Mouse (Mus musculus): ENCODE results near the gene Xpc. TPM values are rescaled to one million over a fixed set of nuclear protein-coding genes. Genes with fewer than 3 reads are reported as not detected.
A peak's percentile ranks its signal among the peaks of the same experiment; 100 is the strongest.

Xpc gene
- 10 to 100 TPM in 2 of 3 experiments, 1 to 10 TPM in 1; 9.5 to 15.4 (median 13.3) TPM for polyA plus RNA-seq (2017; shearing (Covaris generic))

DNA sequence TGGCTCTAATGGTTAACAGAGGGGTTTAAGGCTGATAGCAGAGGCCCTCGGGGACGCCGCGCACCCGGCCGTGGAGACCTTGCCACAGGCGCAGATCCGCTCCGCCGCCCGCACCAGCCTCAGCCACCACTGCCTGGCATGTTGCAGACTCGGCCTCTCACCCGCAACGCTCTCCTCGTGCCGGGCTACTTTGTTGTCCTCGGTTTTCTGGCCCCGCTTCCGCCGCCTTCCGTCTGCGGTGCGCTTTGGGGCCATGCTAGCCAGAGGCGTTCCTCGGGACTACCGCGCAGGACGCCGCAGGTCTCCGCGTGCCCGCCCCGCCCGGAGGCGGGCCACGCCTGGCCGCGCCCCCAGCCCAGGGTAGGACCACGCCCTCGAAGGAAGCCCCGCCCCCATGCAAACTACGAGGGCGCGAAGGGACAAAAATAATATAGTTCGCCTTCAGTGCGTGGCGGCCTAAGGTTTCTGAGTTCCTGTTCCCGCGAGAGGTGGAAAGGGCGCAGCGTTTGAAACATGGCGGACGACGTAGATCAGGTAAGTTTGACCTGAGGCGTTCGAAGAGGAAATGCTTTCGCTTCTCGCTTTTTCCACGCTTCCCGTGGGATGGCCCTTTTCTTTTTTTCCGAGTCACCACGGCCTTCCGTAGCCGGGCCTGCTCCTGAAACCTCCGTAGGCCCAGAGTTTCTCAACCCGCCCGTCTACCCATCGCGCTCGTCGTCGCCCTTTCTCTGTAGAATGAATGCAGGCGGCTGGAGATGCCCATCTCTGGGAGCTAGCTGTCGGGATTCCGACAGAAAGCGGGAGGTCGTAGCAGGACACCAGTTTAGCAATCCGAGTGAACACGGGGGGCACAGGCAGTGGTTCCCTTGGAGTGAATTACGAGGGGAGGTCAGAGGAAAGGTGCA, at the start of gene Xpc, which contains the start of gene Lsm3:
Gene Xpc (minus strand): TSS at position 344 of the 905 bp plus-strand sequence.
Gene Lsm3 (plus strand): TSS at position 384 of the 905 bp plus-strand sequence.
- ATAC-seq = peak; percentile 90

DNA sequence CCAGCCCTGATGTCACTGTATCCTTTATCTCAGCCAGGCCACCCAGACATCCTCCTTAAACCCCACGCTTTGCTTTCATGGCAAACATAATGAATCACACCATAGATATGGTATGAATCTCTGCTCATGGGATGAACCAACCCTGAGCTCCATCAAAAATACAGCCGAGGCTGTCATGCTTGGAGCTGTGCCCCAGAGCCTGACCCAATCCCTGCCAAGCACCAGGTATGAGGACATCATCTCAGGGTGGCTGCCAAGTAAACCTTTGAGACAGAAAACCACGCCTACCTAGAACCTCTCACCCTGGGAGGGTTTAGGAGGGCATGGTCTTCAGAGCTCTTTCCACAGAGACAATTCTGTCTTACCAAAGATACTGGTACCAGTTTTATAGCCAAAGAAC, 47.3 kb upstream of the Xpc start:
- ATAC-seq = no peak

DNA sequence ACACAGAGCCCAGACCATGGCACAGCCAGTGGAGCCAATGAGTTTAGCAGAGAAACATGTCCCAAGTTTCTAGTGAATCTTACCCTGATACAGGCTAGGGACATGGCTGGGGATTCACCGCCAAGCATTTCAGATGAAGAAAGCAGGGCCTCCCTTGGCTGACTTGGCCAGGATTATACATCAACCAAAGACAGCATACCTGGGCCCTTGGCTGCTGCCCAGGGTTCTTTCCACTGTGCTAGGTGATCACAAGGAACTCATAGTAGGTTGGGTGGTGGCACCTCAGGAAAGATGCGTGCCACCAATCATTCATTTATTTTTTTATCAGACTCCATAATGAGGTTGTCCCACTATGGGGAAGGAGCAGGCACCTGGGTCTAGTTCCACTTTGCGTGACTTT, 44.5 kb upstream of the Xpc start:
- ATAC-seq = no peak

DNA sequence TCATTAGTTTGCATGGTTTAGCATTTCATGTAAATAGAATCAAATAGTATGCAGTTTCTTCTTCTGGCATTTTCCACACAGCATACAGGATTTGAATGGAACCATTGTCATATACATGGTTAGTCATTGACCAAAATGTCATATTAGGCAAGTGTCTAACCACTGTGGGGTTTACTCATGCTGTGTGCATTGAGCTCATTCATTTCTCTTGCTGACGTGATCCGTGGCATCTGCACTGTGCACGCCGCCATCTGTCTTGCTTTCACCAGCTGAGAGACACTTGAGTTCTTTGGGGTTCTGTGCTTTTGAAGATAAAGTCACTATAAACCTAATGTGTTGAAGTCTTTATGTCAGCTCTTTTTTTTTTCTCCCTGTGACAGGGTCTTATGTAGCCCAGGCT, 43.7 kb upstream of the Xpc start:
- no peak for ATAC-seq

DNA sequence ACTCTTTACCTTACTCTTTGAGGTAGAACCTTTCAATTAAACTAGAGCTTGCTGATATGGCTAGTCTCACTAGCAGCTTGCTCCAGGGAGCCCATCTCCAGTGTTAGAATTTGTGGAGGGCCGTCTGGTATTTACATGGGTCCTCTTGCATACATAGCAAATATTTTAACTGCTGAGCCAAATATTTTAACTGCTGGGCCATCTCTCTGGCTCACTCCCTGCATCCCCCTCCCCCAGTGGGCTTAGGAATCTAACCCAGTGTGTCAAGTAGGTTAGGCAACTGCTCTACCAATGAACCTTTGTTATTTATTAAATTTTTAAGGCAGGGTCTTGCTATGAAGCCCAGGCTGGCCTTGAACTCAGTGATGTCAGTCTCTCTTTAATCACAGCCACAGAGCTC, 42.9 kb upstream of the Xpc start:
- no peak for ATAC-seq

DNA sequence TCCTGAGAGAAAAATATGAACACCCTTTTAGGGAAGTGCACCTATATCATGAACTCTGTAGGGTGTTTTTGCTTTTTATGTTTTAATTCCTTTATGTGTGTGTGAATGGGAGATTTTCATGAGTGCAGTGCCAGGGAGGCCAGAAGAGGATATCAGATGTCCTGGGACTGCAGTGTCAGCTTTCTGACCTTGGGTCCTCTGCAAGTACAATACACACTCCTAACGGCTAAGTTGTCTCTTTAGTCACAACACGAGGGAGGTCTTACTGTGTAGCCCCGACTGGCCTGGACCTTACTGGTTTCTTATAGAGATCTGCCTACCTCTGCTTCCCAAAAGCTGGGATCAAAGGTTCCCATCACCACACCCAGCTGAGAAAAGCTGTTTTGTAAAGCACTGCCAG, 37.0 kb upstream of the Xpc start:
- no peak for ATAC-seq

DNA sequence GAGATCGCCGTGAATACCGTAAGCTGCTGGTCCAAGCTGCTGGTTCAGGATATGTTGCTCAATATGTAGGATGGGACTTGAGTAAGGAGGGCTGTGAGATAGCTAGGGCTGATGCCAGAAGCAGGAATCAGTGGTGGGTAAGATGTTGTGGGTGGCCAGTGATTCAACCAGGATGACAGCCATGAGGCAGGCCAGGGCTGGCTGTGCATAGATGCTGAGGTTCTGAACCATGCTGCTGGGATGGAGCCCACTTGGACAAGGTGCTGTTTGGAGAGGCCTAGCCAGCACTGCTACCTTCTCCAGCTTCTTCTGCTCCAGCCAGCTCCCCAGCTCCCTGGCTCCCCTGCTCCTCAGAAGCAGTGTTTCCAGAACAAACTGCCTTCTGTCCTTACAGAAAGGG, 36.0 kb upstream of the Xpc start:
- ATAC-seq = no peak

DNA sequence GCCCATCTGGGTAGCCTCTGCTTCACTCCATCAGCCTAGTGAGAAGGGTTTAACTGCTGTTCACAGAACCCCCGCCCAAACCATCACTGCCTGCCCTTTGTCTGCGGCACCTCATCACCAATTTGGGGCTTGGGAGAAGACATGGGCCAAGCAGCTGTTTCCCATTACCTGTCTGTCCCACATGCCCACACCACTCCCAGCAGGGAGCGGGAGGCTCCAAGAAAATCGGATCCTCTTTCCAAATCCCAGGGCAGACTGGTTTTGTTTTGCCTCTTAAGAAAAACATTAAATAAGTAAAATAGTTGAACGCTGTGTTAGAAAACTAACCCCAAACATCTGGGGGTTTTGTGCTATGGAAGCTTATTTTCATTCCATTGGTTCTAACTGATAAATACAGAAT, 33.9 kb upstream of the Xpc start:
- no peak for ATAC-seq

DNA sequence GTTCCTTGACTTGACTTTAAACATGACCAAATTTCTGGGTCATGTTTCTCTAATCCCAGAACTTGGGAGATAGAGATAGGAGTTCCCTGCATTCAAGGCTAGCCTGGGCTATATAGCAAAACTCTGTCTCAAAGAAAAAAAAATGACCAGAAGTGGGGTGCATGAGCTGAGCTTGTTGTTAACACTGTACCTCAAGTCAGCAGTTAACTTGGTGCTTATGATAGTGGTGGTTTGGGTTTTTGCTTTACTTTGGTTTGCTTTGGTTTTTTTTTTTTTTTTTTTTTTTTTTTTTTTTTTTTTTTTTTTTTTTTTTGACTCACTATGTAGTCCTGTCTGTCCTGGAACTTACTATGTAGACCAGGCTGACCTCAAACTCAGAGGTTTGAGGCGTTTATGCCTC, 31.6 kb upstream of the Xpc start:
- ATAC-seq = no peak

DNA sequence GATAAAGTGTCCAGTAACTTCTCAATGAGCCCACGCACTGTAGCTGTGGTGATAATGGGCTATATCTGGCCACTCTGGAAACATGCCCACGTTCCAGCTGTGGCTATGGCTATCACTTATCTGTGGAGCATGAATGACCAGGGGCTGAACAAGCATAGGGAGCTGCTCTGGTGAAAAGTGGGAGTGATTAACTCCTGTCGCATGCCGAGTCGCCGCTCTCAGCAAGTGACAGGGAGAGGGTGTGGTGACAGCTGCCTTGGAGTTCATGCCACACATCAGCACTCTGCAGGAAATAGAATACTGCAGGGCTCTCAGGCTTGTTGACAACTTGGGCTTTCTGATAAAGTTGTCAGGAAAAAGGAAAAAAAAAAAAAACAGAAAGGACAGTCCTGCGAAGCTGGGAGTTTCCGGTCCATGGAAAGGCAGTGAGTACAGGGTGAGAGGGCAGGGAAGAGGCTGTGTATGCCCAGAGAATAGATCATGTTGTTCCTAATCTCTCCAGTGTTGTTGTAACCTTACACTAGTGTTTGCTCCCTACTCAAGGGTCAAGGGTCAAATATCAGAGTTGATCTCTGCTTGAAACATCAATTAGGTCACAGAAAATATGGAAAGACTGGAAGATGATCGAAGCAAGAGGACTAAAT, 30.7 kb upstream of the Xpc start:
- no peak for ATAC-seq

DNA sequence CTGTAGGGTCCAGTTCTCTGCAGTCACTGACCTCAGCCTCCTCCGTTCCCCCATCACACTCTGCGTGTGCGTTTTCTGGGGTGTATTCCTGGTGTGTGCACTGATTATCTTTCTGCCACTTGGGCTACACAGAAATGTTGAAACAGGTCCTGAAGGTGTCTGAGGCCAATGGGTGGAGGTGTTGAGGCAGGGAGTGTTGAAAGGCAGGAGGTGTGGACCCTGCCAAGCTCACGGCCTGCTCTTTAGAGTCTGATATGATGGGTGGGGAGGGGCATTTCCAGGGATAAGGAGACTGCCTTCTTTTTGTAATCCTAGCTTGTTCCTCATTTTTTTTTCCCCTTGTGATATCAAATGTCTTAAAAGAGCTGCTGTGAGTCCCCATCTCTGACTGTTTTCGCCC, 27.4 kb upstream of the Xpc start:
- no peak for ATAC-seq

DNA sequence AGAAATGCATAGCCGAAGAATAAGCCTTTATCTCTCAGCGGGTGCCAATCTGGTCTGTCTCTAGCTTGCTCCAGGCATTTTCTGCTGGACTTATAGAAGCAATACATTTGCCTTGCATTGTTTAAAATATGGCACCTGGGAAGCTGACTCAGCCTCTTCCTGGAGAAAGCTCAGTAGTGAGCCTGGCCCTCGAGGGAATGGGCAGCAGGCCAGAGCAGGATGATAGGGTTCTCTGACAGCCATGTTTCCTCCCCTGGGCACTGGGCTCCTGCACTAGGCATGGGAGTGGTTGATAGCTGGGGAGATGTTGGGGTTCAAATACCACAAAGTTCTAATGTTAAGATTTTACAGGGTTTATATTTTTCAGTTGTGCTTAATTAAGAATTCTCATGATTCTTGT, 25.6 kb upstream of the Xpc start:
- no peak for ATAC-seq

DNA sequence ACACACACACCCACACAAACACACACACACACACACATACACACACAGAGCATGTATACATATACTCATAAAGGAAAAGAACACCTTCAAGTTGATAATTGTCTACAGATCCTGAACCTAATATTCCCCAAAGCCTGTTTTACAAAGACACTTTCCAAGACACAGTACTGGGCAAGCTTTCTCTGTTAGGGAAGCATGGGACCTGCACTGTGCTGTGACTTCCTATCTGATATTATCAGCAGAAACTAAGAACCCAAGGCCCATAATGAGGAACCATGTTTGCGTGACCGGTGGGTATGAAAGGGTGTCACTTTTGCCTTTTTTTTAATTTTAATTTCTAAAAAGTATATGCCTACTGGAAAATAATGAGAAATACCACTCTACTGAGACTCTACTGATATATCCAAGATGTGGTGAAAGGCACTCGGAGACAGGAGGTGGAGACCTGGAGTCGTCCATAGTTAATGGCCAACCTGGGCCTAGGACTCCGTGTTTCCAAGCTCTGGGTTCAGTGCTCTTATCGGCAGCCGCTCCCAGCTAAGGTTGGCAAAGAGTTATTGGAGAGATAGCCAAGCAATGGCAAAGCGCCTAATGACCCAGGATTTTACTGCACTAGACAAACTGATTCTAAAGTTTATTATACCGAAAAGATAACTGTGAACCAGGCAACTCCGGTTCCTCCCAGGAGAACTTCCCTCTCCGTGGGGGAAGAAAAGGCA, 20.5 kb upstream of the Xpc start:
- ATAC-seq = no peak

DNA sequence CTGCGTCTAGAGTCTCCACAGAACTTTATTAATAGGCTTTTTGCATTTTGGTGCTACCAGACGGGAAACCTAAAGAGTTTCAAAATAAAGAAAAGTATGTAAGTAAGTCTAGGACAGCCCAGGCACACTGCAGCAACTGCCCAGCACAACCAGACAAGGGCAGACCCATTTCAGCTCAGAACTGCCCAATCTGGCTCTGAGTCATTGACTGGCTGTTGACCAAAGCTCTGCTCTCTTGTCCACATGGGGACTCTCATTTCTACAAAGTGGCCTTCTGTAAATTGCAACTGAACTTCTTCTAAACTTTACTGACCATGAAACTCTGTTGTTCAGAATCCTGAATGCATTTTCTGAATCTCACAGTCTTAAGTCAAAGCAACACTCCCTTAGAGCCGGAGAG, 19.5 kb upstream of the Xpc start:
- ATAC-seq = no peak

DNA sequence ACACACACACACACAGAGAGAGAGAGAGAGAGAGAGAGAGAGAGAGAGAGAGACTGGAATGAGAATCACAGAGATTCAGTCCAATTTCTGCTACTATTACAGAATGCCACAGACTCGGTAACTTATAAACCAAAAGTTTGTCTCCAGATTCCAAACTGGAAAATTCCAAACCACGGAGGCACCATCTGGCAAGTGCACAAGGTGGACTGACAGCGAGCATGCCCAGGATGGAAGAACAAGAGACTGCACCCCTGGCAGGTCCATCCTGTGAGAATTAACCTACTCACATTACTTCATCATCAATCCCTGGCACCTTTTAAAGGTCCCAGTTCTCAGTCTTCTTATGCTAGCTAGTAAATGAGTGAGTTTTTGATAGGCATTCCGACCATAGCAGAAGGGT, 18.6 kb upstream of the Xpc start:
- no peak for ATAC-seq

DNA sequence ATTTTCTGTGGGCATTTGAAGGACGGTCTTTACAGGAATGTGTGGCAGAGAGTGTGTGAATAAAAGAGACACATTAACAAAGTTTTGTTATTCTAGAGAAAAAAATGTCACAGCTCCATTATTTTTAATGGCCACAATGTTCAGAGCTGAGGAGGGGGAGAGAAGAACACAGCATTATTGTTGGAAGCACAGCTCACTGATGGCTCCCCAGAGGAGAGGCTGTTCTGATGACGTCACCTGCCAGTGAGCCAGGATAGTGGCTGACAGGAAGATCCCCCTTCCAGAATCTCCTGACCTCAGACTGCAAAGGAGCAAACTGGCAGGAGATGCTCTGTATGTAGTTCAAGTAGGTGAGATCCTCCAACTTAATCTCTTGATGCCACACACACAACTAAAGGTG, 18.1 kb upstream of the Xpc start:
- no peak for ATAC-seq

DNA sequence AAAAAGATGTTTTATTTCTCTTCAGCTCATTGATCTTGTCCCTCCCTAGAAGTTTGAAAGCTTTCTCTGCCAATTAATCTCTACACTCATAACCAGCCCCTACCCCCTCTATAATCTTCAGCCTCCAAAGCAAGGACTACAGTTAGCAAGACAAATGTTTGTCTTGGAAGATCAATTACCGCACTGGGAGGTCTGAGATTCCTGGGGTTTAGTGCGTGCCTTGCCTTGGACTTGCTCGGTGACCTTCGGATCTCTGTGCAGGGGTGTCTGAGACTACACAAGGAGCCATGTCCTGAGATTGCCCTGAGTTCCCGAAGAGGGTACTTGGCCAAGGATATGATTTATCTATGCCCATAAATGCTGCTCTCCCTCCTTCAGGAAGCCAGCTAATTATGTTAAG, 17.7 kb upstream of the Xpc start:
- ATAC-seq = no peak

DNA sequence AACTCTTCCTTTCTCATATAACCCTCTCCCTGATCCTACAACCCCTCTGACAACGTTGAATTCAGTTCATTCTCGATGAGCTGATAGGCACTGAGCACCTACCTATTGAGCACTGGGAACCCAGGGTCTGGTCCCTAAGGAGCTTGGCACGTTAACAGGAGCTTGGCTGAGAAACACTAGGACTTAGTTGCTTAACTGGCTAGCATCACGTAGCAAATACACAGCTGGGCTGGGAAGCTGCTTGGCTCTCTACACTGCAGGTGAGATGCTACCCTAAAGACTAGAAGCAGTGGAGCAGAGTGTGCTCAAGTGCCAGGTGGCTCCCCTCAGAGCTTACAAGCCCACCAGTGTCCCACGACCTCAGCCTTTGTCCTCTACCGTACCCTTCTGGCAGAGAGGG, 17.0 kb upstream of the Xpc start:
- ATAC-seq = no peak

DNA sequence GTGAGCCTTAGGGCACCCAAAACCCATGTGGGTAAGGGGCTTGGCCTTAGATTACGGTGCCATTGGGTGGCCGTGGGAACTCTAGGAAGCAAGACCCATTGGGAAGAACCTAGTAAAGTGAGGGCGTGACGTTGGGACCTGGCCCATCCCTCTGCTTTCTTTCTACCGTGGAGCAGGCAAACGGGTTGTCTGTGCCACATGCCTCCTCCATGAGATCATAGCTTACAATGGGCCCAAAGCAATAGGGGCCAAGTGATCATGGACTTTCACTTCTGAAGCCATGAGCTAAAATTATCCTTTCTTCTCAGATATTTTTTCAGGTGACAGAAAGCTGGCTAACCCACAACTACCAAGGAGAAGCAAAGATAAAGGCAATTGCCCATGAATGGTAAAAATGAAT, 15.6 kb upstream of the Xpc start:
- ATAC-seq = no peak

DNA sequence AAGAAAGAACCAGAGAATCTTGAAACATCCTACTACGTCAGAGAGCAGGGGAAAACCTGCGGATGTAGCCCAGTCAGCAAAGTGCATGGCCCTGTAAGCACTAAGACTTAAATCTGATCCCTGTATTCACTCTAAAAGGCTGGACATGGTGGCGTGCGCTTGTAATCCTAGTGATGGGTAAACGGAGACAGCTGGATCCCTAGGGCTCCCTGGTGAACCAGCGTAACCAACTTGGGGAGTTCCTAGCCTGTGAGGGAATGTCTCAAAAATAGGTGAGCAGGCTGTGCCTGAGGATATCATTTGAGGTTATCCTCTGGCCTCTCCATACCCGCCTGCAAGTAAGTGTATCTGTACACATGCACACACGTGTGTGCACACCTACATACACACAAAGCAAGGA, 15.0 kb upstream of the Xpc start:
- ATAC-seq = no peak

DNA sequence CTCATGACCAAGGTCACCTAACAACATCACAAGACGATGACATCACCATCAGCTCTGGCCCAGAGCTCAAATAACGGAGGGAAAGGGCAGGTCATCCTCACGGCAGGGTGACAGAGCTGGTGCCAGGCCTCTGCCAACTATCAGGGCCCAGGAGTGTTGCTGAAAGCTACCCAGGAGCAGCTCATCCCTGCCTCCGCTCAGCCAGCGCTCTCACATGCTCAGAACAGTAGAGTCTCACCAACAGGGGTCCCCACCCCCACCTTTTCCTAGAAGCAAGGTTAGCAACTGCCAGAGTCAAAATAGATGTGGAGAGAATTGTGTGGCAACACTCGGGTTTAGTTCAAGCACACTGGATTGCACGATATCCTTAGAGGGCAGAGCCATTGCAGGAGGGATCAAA, 12.6 kb upstream of the Xpc start:
- no peak for ATAC-seq

DNA sequence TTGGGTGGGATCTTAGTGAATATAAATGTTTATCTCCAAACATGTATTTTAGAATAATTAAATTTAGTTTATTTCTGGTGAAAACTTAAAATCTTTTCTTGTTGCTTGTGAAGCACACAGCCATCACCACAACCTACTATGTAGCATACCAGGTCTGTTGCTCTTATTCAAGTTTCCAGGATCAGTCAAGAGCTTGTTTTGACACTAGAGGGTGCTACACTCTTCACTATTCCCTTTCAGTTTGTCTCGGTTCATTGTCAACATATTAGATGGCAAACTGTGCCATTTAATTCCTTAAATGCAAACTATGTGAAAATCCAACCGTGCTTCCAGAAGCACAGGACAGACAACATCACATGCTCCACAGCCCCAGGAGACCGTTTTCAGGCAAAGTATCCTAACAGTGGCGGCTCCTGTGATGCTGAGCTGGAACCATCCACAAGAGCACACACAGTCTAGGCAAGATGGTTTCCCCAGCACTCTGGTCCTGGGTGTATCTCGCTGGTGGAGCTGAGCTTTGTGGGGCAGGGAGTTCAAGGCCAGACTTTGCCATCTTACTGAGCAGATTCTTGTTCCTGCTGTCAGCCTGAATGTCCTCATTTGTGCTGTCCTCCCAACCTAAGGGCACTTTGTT, 11.7 kb upstream of the Xpc start:
- ATAC-seq = peak; percentile 61

DNA sequence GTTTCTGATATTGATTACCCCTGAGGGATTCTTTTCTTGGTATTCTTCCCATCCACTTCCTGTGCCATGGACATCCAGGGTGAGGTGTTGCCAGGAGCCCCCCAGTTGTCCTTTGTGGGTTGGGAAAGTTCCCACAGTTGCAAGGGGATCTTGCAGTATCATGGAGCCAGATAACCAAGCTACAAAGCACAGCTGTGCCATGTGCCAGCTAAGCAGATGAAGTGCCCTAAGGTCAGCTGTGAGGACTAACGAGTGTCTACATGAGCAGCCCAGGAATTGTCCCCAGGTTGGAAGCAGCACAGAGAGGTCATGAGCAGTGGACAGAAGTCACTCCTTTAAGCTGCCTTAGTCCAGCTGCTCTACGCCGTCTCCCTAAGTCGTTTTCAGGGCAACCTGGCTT, 9.9 kb upstream of the Xpc start:
- ATAC-seq = no peak

Measured in inflammation-experienced regulatory T-cells, adult 6 months (primary cell).